8 mouse cellular contexts compared by ENCODE assay signal in the genomic region with DNA sequence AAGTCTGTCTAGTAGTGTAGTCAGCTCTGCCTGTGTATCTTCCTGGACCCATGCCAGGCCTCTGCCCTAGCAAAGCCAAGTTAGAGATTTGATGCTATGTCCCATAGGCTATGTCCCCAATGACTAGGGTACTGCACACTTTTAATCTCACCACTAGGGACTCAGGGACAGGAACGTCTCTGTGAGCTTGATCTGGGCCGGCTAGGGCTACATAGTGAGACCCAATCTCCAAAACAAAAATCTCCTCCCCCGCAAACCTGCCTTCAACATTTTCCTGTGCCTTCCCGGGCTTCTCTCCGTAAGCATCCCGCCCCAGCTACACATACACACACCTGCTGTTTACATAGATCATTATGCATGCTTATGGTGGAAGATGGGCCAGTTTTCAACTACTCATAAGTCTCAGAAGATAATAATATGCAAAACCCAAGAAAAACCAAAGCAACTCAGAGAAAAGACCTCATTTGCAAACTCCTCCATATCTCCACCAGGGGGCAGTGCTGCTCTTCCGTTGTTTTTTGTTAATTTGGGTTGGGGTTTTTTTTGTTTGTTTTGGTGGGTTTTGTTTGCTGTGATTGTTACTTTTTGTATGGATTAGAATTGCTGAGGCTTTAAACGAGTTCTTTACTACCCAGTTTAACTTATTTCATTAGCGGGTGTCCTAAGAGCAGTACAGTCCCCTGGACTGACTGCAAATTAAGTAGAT. TPM values are rescaled to one million over a fixed set of nuclear protein-coding genes. Genes with fewer than 3 reads are reported as not detected.
DNase-seq lines count a peak whose midpoint lies in the region; ATAC-seq and TF ChIP-seq lines count a peak whose summit lies in the region.

No protein-coding gene starts in this region.

- no peak overlapping the region for H3K9ac ChIP-seq in liver, postnatal 0 days (replicated peaks)
- no peak overlapping the region for H3K9ac ChIP-seq in stomach, embryonic 16.5 days (ENCODE audit: low read length)

- peak; percentile 24 to 26 for DNase-seq in adrenal gland, postnatal 36 days
- DNase-seq in adrenal gland, adult 2 months: no peak
- no peak for DNase-seq in liver, postnatal 0 days
- no peak for DNase-seq in liver
- peak; percentile 34 for DNase-seq in c-Kit-positive CD71-positive TER-119-positive erythroid progenitor cells, embryonic 14.5 days (ENCODE audit: low spot score)
- DNase-seq in hindlimb bud, embryonic 11.5 days (ENCODE audit: extremely low spot score, low read depth, low spot score): peak; percentile 39
- DNase-seq in gastrocnemius, postnatal 4 days (ENCODE audit: low spot score in 2 of 2): no peak

- 28% methylated on average over 9 of the region's 9 CpGs for WGBS in liver, postnatal 0 days (ENCODE audit: insufficient replicate concordance)
- 27% methylated on average over 9 of the region's 9 CpGs for WGBS in stomach, embryonic 16.5 days

- H3K36me3 ChIP-seq in liver, postnatal 0 days (replicated peaks; ENCODE audit: insufficient read depth, low read length): no peaks in the 10 kb centered on the region
- H3K36me3 ChIP-seq in stomach, embryonic 16.5 days (ENCODE audit: control insufficient read depth, insufficient read depth, low read length): no peaks in the 10 kb centered on the region

- H3K4me3 ChIP-seq in liver, postnatal 0 days (ENCODE audit: low read depth, low read length): no peak overlapping the region
- no peak overlapping the region for H3K4me3 ChIP-seq in stomach, embryonic 16.5 days (replicated peaks; ENCODE audit: low read length)

- H3K4me1 ChIP-seq in liver, postnatal 0 days (ENCODE audit: insufficient read depth): no peaks in the 10 kb centered on the region
- H3K4me1 ChIP-seq in stomach, embryonic 16.5 days (ENCODE audit: control insufficient read depth, insufficient read depth, low read length): no peaks in the 10 kb centered on the region; the same call in 1 of the 2 replicates

- ATAC-seq in liver, postnatal 0 days: no peak
- 0 out of 2 replicates have a peak, but pooled peaks have one; percentile 7 for ATAC-seq in stomach, embryonic 16.5 days (ENCODE audit: insufficient read depth, low FRiP score)

- TF ChIP-seq CTCF in liver, postnatal 0 days (IDR thresholded peaks at IDR 0.05; ENCODE audit: low read depth): peak; percentile 79

- H3K9me3 ChIP-seq in liver, postnatal 0 days (ENCODE audit: low read length): no peaks in the 10 kb centered on the region
- no peaks in the 10 kb centered on the region for H3K9me3 ChIP-seq in stomach, embryonic 16.5 days (replicated peaks; ENCODE audit: control insufficient read depth, low read length)

- no peak overlapping the region for H3K4me2 ChIP-seq in liver, postnatal 0 days (ENCODE audit: low read depth, low read length)
- H3K4me2 ChIP-seq in stomach, embryonic 16.5 days (ENCODE audit: low read depth, low read length): no peak overlapping the region

- no peaks in the 10 kb centered on the region for H3K27me3 ChIP-seq in liver, postnatal 0 days (ENCODE audit: insufficient read depth, low read length)
- no peaks in the 10 kb centered on the region for H3K27me3 ChIP-seq in stomach, embryonic 16.5 days (ENCODE audit: control insufficient read depth, insufficient read depth, low read length)

- TF ChIP-seq EP300 in liver, postnatal 0 days (IDR thresholded peaks at IDR 0.05; ENCODE audit: low read depth): no peak

- H3K27ac ChIP-seq in liver, postnatal 0 days (ENCODE audit: low read depth): no peak overlapping the region
- no peak overlapping the region for H3K27ac ChIP-seq in stomach, embryonic 16.5 days (ENCODE audit: low read length)

RNA-seq across cellular contexts. Expression of gene Alg2, which starts 54.7 kb away (rescaled TPM):
- total RNA-seq in adrenal gland, postnatal 36 days (2021): 100 to 1,000 TPM; 149 to 171 TPM
- total RNA-seq in adrenal gland, adult 2 months (2021): 100 to 1,000 TPM; 119 to 162 TPM
- 98.7 and 125 TPM in 2 replicates for polyA plus RNA-seq in adrenal gland, adult 2 months (2012; rRNA removed)
- polyA plus RNA-seq in liver, postnatal 0 days (2015; fragmentation: Nextera tagmentation; extraction: Ambion mirVana): 8.2 and 8.7 TPM in 2 replicates
- 56.7 and 58.4 TPM in 2 replicates for polyA plus RNA-seq in stomach, embryonic 16.5 days (2015; fragmentation: Nextera tagmentation; extraction: Ambion mirVana)
- total RNA-seq in gastrocnemius, postnatal 4 days (2021): 10 to 100 TPM; 21.7 to 24.9 TPM

RNA-seq across cellular contexts. Expression of gene Sec61b, which starts 55.0 kb away (rescaled TPM):
- 100 to 1,000 TPM; 262 to 279 TPM for total RNA-seq in adrenal gland, postnatal 36 days (2021)
- 100 to 1,000 TPM; 210 to 256 TPM for total RNA-seq in adrenal gland, adult 2 months (2021)
- 619 and 728 TPM in 2 replicates for polyA plus RNA-seq in adrenal gland, adult 2 months (2012; rRNA removed)
- polyA plus RNA-seq in liver, postnatal 0 days (2015; fragmentation: Nextera tagmentation; extraction: Ambion mirVana): 181 and 189 TPM in 2 replicates
- 385 and 480 TPM in 2 replicates for polyA plus RNA-seq in stomach, embryonic 16.5 days (2015; fragmentation: Nextera tagmentation; extraction: Ambion mirVana)
- 10 to 100 TPM; 73.0 to 74.5 TPM for total RNA-seq in gastrocnemius, postnatal 4 days (2021)

Comparison
In these comparisons a context has a peak if more than half of its experiments do, and no peak if none do; other contexts are left out.
1. DNase-seq: peak in adrenal gland, postnatal 36 days (2 of 2), c-Kit-positive CD71-positive TER-119-positive erythroid progenitor cells, embryonic 14.5 days (single experiment) and hindlimb bud, embryonic 11.5 days (single experiment); none in adrenal gland, adult 2 months (single experiment), liver, postnatal 0 days (single experiment), liver (single experiment) and gastrocnemius, postnatal 4 days (0 of 2).
2. RNA of gene Alg2, which starts 54.7 kb away (total RNA-seq): 149 to 171 TPM in adrenal gland, postnatal 36 days and 119 to 162 TPM in adrenal gland, adult 2 months; 21.7 to 24.9 TPM in gastrocnemius, postnatal 4 days; every median in the first group is over 4 times any median in the second.